Mouse (Mus musculus): ENCODE measurements at regions not wholly inside any gene's neighbourhood (a gene's known extent, or its start where the extent isn't known, plus 50 kb on each side); places are given as distances from the start of the nearest gene placed in this dataset.

DNA sequence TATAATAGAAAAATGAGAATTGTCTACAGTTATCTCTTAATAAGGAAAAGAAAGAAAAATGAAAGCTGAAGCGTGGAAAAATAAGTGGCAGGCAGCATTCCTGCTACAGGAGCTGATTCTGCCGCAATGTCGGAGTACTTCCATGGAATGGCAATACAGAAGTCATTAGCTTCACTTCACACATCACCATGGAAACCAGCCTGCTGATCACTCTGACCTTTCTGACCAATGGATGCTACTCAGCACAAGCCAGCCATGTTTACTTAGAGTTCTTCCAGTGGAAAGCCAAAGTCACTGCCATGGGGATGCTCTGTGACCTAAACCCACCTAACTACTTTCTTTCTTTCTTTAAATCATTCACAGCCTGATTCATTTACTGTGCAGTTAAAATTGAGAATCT is 71.6 kb upstream of the Slc35b3 start:
- no peak for ATAC-seq
- Histone ChIP-seq H3K4me1 (replicated peaks) (no peaks in the 10 kb centered on the region), H3K4me3 (replicated peaks) (no peak overlapping the region), H3K27ac (no peak overlapping the region), H3K9ac (replicated peaks) (no peak overlapping the region), H3K4me2 (replicated peaks) (no peak overlapping the region), H3K27me3 (no peaks in the 10 kb centered on the region), H3K36me3 (no peaks in the 10 kb centered on the region), H3K9me3 (no peaks in the 10 kb centered on the region)
- WGBS, result 66% methylated on average over 3 of the region's 3 CpGs

DNA sequence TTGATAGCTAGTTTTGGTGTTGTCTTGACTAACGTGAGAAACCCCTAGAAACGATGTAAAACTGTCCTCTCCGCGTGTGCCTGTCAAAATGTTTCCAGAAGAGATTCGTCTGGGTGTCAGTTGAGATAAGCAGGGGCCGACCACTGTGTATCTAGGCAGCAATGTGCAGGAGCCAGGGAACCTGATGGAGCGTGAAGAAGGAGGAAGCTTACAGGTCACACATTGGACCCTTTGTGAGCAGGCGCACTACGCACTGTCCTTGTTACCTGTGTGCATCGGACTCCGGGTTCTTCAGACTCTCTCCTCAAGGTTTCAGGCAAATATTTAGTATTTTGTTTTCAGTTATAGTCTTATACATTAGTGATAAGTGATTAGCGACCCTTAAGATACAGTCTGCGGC is 59.5 kb upstream of the Slc35b3 start:
- no peak overlapping the region for H3K4me2 ChIP-seq (replicated peaks)
- no peaks in the 10 kb centered on the region for H3K36me3 ChIP-seq
- WGBS, result 85% methylated on average over 13 of the region's 13 CpGs
- no peak overlapping the region for H3K9ac ChIP-seq (replicated peaks)
- no peak for ATAC-seq
- H3K27me3 ChIP-seq, result no peaks in the 10 kb centered on the region
- H3K4me1 ChIP-seq (replicated peaks), result no peaks in the 10 kb centered on the region
- H3K4me3 ChIP-seq (replicated peaks), result no peak overlapping the region
- H3K9me3 ChIP-seq, result no peaks in the 10 kb centered on the region
- H3K27ac ChIP-seq, result no peak overlapping the region

DNA sequence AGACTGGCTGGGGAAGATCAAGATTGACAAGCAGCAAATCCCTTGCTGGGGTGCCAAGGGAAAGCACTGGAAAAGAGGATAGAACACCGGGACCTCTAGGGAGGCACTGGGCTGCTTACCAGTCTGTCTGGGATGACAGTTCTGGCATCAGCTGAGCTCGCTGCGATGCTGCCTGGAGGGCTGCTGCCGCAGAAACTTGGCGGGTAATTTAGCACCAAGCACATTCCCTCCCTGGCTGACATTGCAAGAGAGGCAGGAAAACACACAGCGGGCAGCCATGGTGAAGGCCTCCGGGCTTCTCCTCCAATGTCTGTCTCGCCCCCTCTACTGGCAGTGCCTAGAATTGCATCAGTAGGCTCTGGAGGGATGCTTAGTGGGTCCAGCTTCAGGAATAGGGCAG is 51.0 kb upstream of the Slc35b3 start:
- H3K27ac ChIP-seq, result no peak overlapping the region
- H3K9ac ChIP-seq (replicated peaks), result no peak overlapping the region
- peak; percentile 73; the same call in 1 of the 2 replicates for ATAC-seq
- peaks cover 5% of the 10 kb centered on the region; the same call in 1 of the 2 replicates for H3K4me1 ChIP-seq (replicated peaks)
- H3K4me2 ChIP-seq (replicated peaks), result peak overlapping the region; percentile 41
- H3K4me3 ChIP-seq (replicated peaks), result no peak overlapping the region
- WGBS, result 3% methylated on average over 8 of the region's 8 CpGs
- no peaks in the 10 kb centered on the region for H3K36me3 ChIP-seq
- H3K27me3 ChIP-seq, result no peaks in the 10 kb centered on the region
- H3K9me3 ChIP-seq, result no peaks in the 10 kb centered on the region

Measured in midbrain, embryonic 13.5 days (tissue).